Mouse (Mus musculus): ENCODE results near the gene Dnah17. TPM values are rescaled to one million over a fixed set of nuclear protein-coding genes. Genes with fewer than 3 reads are reported as not detected.

Gene Dnah17
- polyA plus RNA-seq, 1 experiment = 0.16 TPM

DNA sequence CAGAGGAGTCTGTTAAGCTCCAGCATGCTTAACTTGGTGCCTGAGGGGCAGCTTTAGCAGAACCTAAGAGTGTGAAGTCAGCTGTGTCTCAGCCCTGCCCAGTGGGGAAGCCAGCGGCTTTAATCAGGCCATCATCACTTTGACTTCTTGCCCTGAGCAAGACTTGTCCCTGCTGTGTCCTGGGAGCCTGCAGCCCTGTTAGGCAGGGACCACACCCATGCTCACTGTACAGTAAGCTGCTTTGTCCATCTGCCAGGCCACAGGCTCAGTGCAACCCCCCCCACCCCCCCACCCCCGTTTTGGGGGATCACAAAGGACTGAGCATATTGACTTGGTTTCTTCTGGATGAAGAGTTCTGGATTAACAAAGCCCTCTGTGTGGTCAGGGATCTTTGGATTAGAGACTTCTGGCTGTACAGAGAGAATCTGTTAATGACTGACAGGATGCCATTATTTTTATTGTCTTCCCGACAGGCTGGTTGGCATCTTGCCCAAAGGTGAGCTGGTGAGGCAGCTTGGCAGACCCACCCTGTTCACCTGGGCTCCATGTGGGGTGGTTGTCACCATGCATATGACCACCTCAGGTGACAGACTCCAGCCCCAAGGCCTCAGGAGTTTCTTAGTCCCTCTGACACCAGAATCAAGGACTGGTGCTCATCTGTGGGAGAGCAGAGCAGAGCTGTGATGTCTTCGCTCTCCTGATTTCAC lies 120.4 kb downstream of the Dnah17 start:
- H3ac ChIP-seq (ENCODE audit: control insufficient read depth, insufficient read length) = no peak overlapping the region
- peaks cover 16% of the 10 kb centered on the region for H3K36me3 ChIP-seq (ENCODE audit: control insufficient read depth, insufficient read depth)
- peaks cover 91% of the 10 kb centered on the region for H3K79me2 ChIP-seq (ENCODE audit: control insufficient read depth, insufficient read depth)
- TF ChIP-seq REST (IDR thresholded peaks at IDR 0.05; ENCODE audit: insufficient read depth, insufficient read length) (no peak), MAX (IDR thresholded peaks at IDR 0.05; ENCODE audit: low read depth) (no peak), MYOD1 (IDR thresholded peaks at IDR 0.05; ENCODE audit: control insufficient read depth in 1 of 3, insufficient read length in 2 of 3, low read depth in 2 of 3) (no peak), E2F4 (IDR thresholded peaks at IDR 0.05; ENCODE audit: insufficient read depth) (no peak), SRF (IDR thresholded peaks at IDR 0.05; ENCODE audit: control insufficient read depth, insufficient read length, low read depth) (no peak), POLR2A (IDR thresholded peaks at IDR 0.05; ENCODE audit: insufficient read length, low read depth) (no peak)
- no peaks in the 10 kb centered on the region for H3K27me3 ChIP-seq (ENCODE audit: control insufficient read depth, insufficient read depth, insufficient read length)
- no peak overlapping the region for H3K4me3 ChIP-seq
- peak overlapping the region; percentile 47 for H3K4me2 ChIP-seq (ENCODE audit: low read depth)

DNA sequence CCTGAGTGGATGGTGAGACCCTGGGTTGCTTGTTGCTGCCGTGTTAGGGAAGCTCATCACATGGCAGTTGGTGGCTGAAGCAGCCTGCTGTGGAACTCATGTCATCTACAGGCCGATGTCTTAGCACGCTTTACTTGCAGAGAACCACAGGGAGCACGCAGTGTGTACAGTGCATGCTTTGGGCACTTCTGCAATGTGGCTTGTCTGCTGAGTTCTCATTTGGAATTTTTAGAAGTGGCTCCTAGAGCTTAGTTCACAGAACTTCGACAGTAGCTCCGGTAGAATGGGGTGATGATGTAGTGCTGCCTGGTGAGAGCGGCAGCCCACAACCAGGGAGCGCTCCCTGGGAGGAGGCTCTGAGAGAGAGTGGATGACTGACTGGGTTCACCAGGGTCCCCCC lies 121.6 kb downstream of the Dnah17 start:
- H3K4me2 ChIP-seq (ENCODE audit: low read depth) = peak overlapping the region; percentile 47
- no peaks in the 10 kb centered on the region for H3K27me3 ChIP-seq (ENCODE audit: control insufficient read depth, insufficient read depth, insufficient read length)
- H3K36me3 ChIP-seq (ENCODE audit: control insufficient read depth, insufficient read depth) = peaks cover 16% of the 10 kb centered on the region
- peaks cover 87% of the 10 kb centered on the region for H3K79me2 ChIP-seq (ENCODE audit: control insufficient read depth, insufficient read depth)
- no peak overlapping the region for H3ac ChIP-seq (ENCODE audit: control insufficient read depth, insufficient read length)
- H3K4me3 ChIP-seq = no peak overlapping the region
- no peak for TF ChIP-seq MYOD1 (IDR thresholded peaks at IDR 0.05; ENCODE audit: control insufficient read depth in 1 of 3, insufficient read length in 2 of 3, low read depth in 2 of 3)
- no peak for TF ChIP-seq CEBPB (IDR thresholded peaks at IDR 0.05; ENCODE audit: insufficient read depth, poor library complexity, severe bottlenecking)
- TF ChIP-seq TCF3 (IDR thresholded peaks at IDR 0.05; ENCODE audit: insufficient read length, low read depth) = no peak
- no peak for TF ChIP-seq MYOG (IDR thresholded peaks at IDR 0.05; ENCODE audit: control insufficient read depth in 1 of 3, insufficient read depth in 1 of 3, insufficient read length in 2 of 3, low read depth in 2 of 3)
- TF ChIP-seq TCF12 (IDR thresholded peaks at IDR 0.05; ENCODE audit: insufficient read depth, poor library complexity, severe bottlenecking) = no peak
- no peak for TF ChIP-seq MAX (IDR thresholded peaks at IDR 0.05; ENCODE audit: low read depth)
- no peak for TF ChIP-seq USF1 (IDR thresholded peaks at IDR 0.05; ENCODE audit: low read depth)
- no peak for TF ChIP-seq E2F4 (IDR thresholded peaks at IDR 0.05; ENCODE audit: insufficient read depth)
- TF ChIP-seq SRF (IDR thresholded peaks at IDR 0.05; ENCODE audit: control insufficient read depth, insufficient read length, low read depth) = no peak
- TF ChIP-seq REST (IDR thresholded peaks at IDR 0.05; ENCODE audit: insufficient read depth, insufficient read length) = no peak
- TF ChIP-seq POLR2AphosphoS2 (IDR thresholded peaks at IDR 0.05; ENCODE audit: insufficient read length, low read depth) = no peak
- TF ChIP-seq POLR2A (IDR thresholded peaks at IDR 0.05; ENCODE audit: insufficient read length, low read depth) = no peak

DNA sequence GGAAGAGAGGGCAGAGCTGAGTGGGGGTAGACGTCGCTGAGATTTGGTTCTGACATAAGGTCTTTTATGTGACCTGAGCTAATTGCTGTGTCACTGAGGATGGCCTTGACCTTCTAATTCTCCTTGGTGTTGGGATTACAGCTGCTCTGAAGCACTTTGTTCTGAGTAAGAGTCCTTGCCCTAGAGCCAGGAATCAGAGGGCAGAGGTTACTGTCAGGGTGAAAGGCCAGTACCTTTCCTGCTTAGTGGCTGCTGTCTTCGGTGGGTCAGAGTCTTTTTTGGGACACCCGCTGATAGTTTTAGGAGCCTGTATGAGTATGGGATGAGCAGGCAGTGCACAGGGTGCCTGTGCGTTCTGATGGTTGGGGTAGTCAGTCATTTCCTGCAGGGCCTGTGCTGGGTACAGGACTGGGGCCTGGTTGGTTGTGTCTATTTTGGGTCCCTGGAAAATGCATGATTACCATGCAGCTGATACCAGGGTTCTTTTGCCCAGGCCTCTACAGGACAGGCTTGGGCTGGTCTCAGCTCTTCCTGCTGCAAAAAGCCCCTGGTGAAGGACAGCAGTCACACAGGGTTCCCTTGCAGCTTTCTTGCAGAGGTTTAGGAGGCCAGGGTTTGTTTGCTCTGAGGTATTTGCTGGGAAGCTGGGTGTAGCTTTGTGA lies 122.2 kb downstream of the Dnah17 start:
- H3K4me2 ChIP-seq (ENCODE audit: low read depth) = no peak overlapping the region
- peaks cover 81% of the 10 kb centered on the region for H3K79me2 ChIP-seq (ENCODE audit: control insufficient read depth, insufficient read depth)
- H3K27me3 ChIP-seq (ENCODE audit: control insufficient read depth, insufficient read depth, insufficient read length) = no peaks in the 10 kb centered on the region
- no peak overlapping the region for H3K4me3 ChIP-seq
- no peak overlapping the region for H3ac ChIP-seq (ENCODE audit: control insufficient read depth, insufficient read length)
- TF ChIP-seq SRF (IDR thresholded peaks at IDR 0.05; ENCODE audit: control insufficient read depth, insufficient read length, low read depth) (no peak), MAX (IDR thresholded peaks at IDR 0.05; ENCODE audit: low read depth) (no peak)
- H3K36me3 ChIP-seq (ENCODE audit: control insufficient read depth, insufficient read depth) = peaks cover 18% of the 10 kb centered on the region

DNA sequence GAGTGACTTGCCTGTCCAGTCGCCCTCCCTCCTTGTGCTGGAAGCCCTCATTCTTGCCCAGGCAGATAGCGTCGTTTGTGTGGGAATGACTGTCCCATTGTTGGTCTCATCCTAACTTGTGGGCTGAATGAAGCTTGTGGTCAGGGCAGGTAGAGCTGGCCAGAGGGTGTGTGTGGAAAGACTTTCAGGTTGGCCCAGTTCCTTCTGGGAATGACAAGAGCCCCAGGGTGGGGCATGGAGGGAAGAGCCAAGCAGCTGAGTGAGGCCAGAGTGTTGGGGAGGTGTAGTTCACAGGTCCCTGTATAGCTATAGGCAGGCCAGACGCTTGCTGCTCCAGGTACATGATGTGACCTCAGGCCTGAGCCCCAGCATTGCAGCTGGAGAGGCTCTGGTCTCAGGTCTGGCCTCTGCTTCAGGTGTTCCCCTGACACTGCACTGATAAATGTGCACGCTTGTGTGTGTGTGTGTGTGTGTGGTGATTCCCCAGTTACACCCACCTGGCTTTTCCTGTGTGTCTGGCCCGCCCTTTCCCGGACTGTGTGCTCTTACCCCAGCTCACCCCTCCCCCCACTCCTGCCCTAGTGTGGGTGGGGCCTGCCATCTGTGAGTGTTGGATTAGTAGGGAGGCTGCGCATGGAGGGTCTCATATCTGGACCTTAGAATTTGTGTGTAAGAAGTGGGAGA lies 122.8 kb downstream of the Dnah17 start:
- no peak overlapping the region for H3K4me3 ChIP-seq
- H3K79me2 ChIP-seq (ENCODE audit: control insufficient read depth, insufficient read depth) = peaks cover 76% of the 10 kb centered on the region
- H3K27me3 ChIP-seq (ENCODE audit: control insufficient read depth, insufficient read depth, insufficient read length) = no peaks in the 10 kb centered on the region
- peaks cover 20% of the 10 kb centered on the region for H3K36me3 ChIP-seq (ENCODE audit: control insufficient read depth, insufficient read depth)
- no peak overlapping the region for H3ac ChIP-seq (ENCODE audit: control insufficient read depth, insufficient read length)
- H3K4me2 ChIP-seq (ENCODE audit: low read depth) = no peak overlapping the region
- TF ChIP-seq SRF (IDR thresholded peaks at IDR 0.05; ENCODE audit: control insufficient read depth, insufficient read length, low read depth) (no peak), MYOG (IDR thresholded peaks at IDR 0.05; ENCODE audit: control insufficient read depth in 1 of 3, insufficient read depth in 1 of 3, insufficient read length in 2 of 3, low read depth in 2 of 3) (peak in 1 of 3 experiments; percentile 28)

DNA sequence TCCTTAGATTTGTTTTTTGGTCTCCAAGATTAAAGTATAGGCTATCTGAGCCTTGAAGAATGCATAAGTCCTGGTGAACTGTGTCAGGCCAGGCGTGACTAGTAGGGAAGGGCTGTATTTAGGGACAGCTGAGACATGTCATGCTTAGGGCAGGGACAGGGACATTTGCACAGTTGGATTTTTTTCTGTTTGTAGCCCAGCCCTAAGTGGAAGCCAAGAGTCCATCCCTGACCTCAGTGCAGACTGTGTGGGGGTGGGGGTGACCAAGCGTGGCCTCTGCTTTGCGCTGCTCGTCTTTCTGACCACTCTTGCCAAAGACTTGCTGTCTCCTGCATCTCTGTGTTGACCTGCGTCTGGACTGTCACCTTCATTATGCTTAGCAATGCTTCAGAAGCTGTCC lies 126.2 kb downstream of the Dnah17 start:
- H3K27me3 ChIP-seq (ENCODE audit: control insufficient read depth, insufficient read depth, insufficient read length) = no peaks in the 10 kb centered on the region
- H3K36me3 ChIP-seq (ENCODE audit: control insufficient read depth, insufficient read depth) = peaks cover 40% of the 10 kb centered on the region
- no peak overlapping the region for H3ac ChIP-seq (ENCODE audit: control insufficient read depth, insufficient read length)
- H3K79me2 ChIP-seq (ENCODE audit: control insufficient read depth, insufficient read depth) = peaks cover 55% of the 10 kb centered on the region
- peak in 2 of 3 experiments; percentile 31 to 51 for TF ChIP-seq MYOG (IDR thresholded peaks at IDR 0.05; ENCODE audit: control insufficient read depth in 1 of 3, insufficient read depth in 1 of 3, insufficient read length in 2 of 3, low read depth in 2 of 3)
- TF ChIP-seq MYOD1 (IDR thresholded peaks at IDR 0.05; ENCODE audit: control insufficient read depth in 1 of 3, insufficient read length in 2 of 3, low read depth in 2 of 3) = peak in 1 of 3 experiments; percentile 47
- no peak for TF ChIP-seq TCF12 (IDR thresholded peaks at IDR 0.05; ENCODE audit: insufficient read depth, poor library complexity, severe bottlenecking)
- no peak for TF ChIP-seq USF1 (IDR thresholded peaks at IDR 0.05; ENCODE audit: low read depth)
- H3K4me3 ChIP-seq = no peak overlapping the region
- peak overlapping the region; percentile 41 for H3K4me2 ChIP-seq (ENCODE audit: low read depth)
